Mouse (Mus musculus) brain, embryonic 14.5 days (tissue): Measurements from ENCODE around the gene Zfp747.

Experiments used
- CTCF ChIP-seq: fragments of 200-500 bp; IDR thresholded peaks from 2 replicates; pipeline ENCODE4 v1.5.1; 2012; ENCODE audit warnings: inconsistent platforms, mild to moderate bottlenecking, moderate library complexity, borderline replicate concordance; ENCODE audit not compliant: insufficient read depth, insufficient read length; ENCODE audit errors: extremely low read depth
- POLR2A ChIP-seq: fragments of 200-500 bp; IDR thresholded peaks from 2 replicates; pipeline ENCODE4 v1.6.1; 2012; ENCODE audit warnings: mild to moderate bottlenecking, inconsistent platforms, borderline replicate concordance; ENCODE audit not compliant: poor library complexity, insufficient read depth, insufficient read length, severe bottlenecking; ENCODE audit errors: extremely low read depth

DNA sequence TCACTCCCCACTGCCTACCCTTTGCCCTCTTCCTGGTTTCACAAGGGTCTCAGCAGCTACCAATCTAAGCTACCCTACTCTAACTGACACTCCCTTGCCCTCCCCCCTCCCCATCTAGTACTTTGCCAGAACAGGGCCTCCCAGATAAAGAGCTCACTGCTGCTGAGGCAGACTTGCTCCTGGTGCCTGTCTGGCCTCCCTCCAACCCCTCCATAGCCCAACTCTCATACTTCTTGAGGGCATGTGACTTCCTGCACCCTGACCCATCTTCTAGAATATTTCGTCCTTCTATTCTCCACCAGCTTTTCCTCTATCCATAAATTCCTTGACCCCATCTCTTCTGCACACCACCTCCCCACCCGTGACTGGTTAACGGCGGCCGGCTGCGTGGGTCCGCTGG, 33.0 kb downstream of the Zfp747 start:
- TF ChIP-seq CTCF (no peak), POLR2A (no peak)
